Mouse (Mus musculus) ovary, postnatal 14 days (tissue): ENCODE measurements around the gene Haao.

Experiments
- DNase-seq: peaks from one replicate; pipeline ENCODE4 v3.0.0; 2022; ENCODE audit warnings: low spot score

Haao gene

DNA sequence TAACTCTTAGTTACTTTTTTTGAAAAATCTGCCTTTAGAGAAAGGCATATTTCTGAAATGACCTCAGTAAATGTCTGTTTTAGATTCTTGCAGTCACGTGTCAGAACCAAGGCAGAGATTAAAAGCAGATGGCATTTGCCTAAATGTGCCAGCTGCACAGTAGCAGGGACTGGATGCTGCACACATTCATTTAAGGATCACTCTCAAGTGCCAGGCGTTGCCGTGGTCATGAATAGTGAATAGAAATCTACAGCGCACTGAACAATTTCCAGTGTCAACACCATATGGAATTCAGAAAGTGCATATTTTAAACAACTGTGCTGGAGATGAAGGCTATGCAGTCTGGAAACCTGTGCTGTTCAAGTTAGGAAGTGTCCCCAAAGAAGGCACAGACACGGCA, 65.0 kb downstream of the Haao start:
- DNase-seq, result no peak
